Comparison of ENCODE assay signal across 22 mouse cellular contexts in the genomic region with DNA sequence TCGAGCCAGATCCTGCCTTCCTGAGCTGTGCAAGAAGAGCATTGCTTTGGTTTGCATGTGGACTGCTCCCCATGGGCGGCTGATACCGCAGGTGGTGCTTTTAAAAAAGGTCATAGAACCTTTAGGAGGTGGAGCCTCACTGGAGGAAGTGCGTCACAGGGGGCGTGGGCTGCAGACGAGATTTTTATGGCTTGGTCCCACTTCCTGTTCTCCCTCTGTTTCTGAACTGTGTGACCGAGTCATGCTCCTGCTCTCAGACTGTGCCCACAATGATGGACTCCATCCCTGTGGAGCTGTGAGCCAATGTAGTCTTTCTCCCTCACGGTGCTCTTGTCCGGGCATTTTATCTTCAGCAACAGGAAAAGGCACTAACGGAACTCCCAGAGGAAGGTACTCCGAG.
A peak's percentile ranks its signal among the peaks of the same experiment; 100 is the strongest.
DNase-seq lines count a peak whose midpoint lies in the region; ATAC-seq and TF ChIP-seq lines count a peak whose summit lies in the region.
"Had no signal": no experiment of that assay in that cellular context is flagged by ENCODE, and none has a peak within 500 bp of the region (broad histone marks: within the 10 kb centered on the region; RNA-seq: fewer than 3 reads in every experiment).

No protein-coding gene starts in this region.

- intact Hi-C loops in left cerebral cortex, adult 2 months (cut with DNase I), result no loop called here

- peak; percentile 3 for DNase-seq in CD4-positive, CD25-positive, alpha-beta regulatory T cell, adult 2 months (ENCODE audit: low read depth, low spot score)
- DNase-seq in liver, adult 2 months (ENCODE audit: extremely low read depth, low read depth, low spot score), result peak; percentile 7
- no peak for DNase-seq in liver, postnatal 0 days
- DNase-seq in left cerebral cortex, adult 2 months (ENCODE audit: extremely low spot score in 1 of 2, low spot score in 2 of 2), result no peak
- DNase-seq in urinary bladder, postnatal 36 days (ENCODE audit: low spot score in 2 of 2), result no peak
- DNase-seq: adrenal gland, adult 2 months; cerebellum, adult 11 months; heart, postnatal 10 days; kidney, adult 11 months; kidney, postnatal 36 days; lung, postnatal 10 days; right cerebral cortex, adult 18-20 months; thymus, postnatal 25 days had no signal

- H3K4me2 ChIP-seq in liver, postnatal 0 days (ENCODE audit: low read depth, low read length), result no peak overlapping the region
- H3K4me2 ChIP-seq: forebrain, embryonic 13.5 days; hindbrain, embryonic 15.5 days; stomach, embryonic 15.5 days had no signal

- no peaks in the 10 kb centered on the region for H3K36me3 ChIP-seq in liver, adult 2 months (ENCODE audit: control insufficient read depth, insufficient read depth, low read length)
- H3K36me3 ChIP-seq in liver, postnatal 0 days (replicated peaks; ENCODE audit: insufficient read depth, low read length), result no peaks in the 10 kb centered on the region
- no peaks in the 10 kb centered on the region for H3K36me3 ChIP-seq in small intestine, adult 2 months (ENCODE audit: control insufficient read depth, insufficient read depth, low read length)
- H3K36me3 ChIP-seq: hindbrain, embryonic 15.5 days; stomach, embryonic 15.5 days had no signal

- no peaks in the 10 kb centered on the region for H3K4me1 ChIP-seq in liver, adult 2 months (ENCODE audit: control insufficient read depth, insufficient read depth, low read length)
- H3K4me1 ChIP-seq in liver, postnatal 0 days (ENCODE audit: insufficient read depth), result no peaks in the 10 kb centered on the region
- H3K4me1 ChIP-seq in brown adipose tissue, adult 24 weeks (ENCODE audit: control insufficient read depth, insufficient read depth, insufficient read length, low read length), result no peaks in the 10 kb centered on the region
- peaks cover 2% of the 10 kb centered on the region; the same call in 1 of the 2 replicates for H3K4me1 ChIP-seq in small intestine, adult 2 months (ENCODE audit: control insufficient read depth, insufficient read depth, insufficient read length, low read length)

- no peaks in the 10 kb centered on the region for H3K9me3 ChIP-seq in liver, postnatal 0 days (ENCODE audit: low read length)
- H3K9me3 ChIP-seq: forebrain, embryonic 13.5 days; hindbrain, embryonic 15.5 days; stomach, embryonic 15.5 days had no signal

- no peak for TF ChIP-seq CTCF in liver, adult 2 months (IDR thresholded peaks at IDR 0.05; ENCODE audit: low read depth, low read length)
- no peak for TF ChIP-seq CTCF in liver, postnatal 0 days (IDR thresholded peaks at IDR 0.05; ENCODE audit: low read depth)
- no peak for TF ChIP-seq CTCF in small intestine, adult 2 months (IDR thresholded peaks at IDR 0.05; ENCODE audit: extremely low read depth, insufficient read length, insufficient replicate concordance, low read depth, low read length)
- no peak for TF ChIP-seq CTCF in left cerebral cortex, adult 2 months (IDR thresholded peaks at IDR 0.05)

- H3K27ac ChIP-seq in liver, adult 2 months (replicated peaks; ENCODE audit: insufficient read depth, low read depth, low read length), result no peak overlapping the region
- no peak overlapping the region for H3K27ac ChIP-seq in liver, postnatal 0 days (ENCODE audit: low read depth)
- H3K27ac ChIP-seq in brown adipose tissue, adult 24 weeks (replicated peaks; ENCODE audit: low read depth, low read length), result no peak overlapping the region
- no peak overlapping the region for H3K27ac ChIP-seq in small intestine, adult 2 months (ENCODE audit: insufficient read depth, low read depth, low read length)
- no peak overlapping the region for H3K27ac ChIP-seq in left cerebral cortex, adult 2 months
- H3K27ac ChIP-seq: forebrain, embryonic 13.5 days; hindbrain, embryonic 15.5 days; liver, embryonic 14.5 days; stomach, embryonic 15.5 days had no signal

- no peak overlapping the region for H3K9ac ChIP-seq in liver, adult 2 months (ENCODE audit: low read depth, low read length)
- no peak overlapping the region for H3K9ac ChIP-seq in liver, postnatal 0 days (replicated peaks)
- H3K9ac ChIP-seq: forebrain, embryonic 13.5 days; hindbrain, embryonic 15.5 days; liver, embryonic 14.5 days; stomach, embryonic 15.5 days had no signal

- ATAC-seq in CD4-positive, CD25-positive, alpha-beta regulatory T cell, adult 4 months, result no peak
- no peak for ATAC-seq in liver, postnatal 0 days
- ATAC-seq: forebrain, embryonic 13.5 days; midbrain, embryonic 16.5 days had no signal

- WGBS in liver, adult 2 months, result 52% methylated on average over 11 of the region's 11 CpGs
- 41% methylated on average over 11 of the region's 11 CpGs for WGBS in liver, postnatal 0 days (ENCODE audit: insufficient replicate concordance)
- 39% methylated on average over 11 of the region's 11 CpGs for WGBS in small intestine, adult 2 months

- no peak overlapping the region for H3K4me3 ChIP-seq in liver, adult 2 months (ENCODE audit: insufficient read depth, low read depth, low read length)
- H3K4me3 ChIP-seq in liver, postnatal 0 days (ENCODE audit: low read depth, low read length), result no peak overlapping the region
- peak overlapping the region; percentile 34; the same call in 1 of the 2 replicates for H3K4me3 ChIP-seq in brown adipose tissue, adult 24 weeks (ENCODE audit: insufficient read depth, low read depth, low read length)
- H3K4me3 ChIP-seq in small intestine, adult 2 months (ENCODE audit: low read depth, low read length), result peak overlapping the region; percentile 58
- no peak overlapping the region for H3K4me3 ChIP-seq in left cerebral cortex, adult 2 months
- H3K4me3 ChIP-seq: forebrain, embryonic 13.5 days; hindbrain, embryonic 15.5 days; megakaryocyte, embryonic 14.5 days; stomach, embryonic 15.5 days had no signal

- peaks cover 6% of the 10 kb centered on the region; the same call in 1 of the 2 replicates for H3K27me3 ChIP-seq in liver, adult 2 months (ENCODE audit: control insufficient read depth, insufficient read depth, low read length)
- H3K27me3 ChIP-seq in liver, postnatal 0 days (ENCODE audit: insufficient read depth, low read length), result peaks cover 23% of the 10 kb centered on the region
- H3K27me3 ChIP-seq in small intestine, adult 2 months (ENCODE audit: control insufficient read depth, insufficient read depth, low read length), result peaks cover 8% of the 10 kb centered on the region

- TF ChIP-seq POLR2A in liver, adult 2 months (IDR thresholded peaks at IDR 0.05; ENCODE audit: extremely low read depth, insufficient read depth, low read length), result no peak
- TF ChIP-seq POLR2A in small intestine, adult 2 months (IDR thresholded peaks at IDR 0.05; ENCODE audit: low read depth, low read length), result no peak

- no peak for TF ChIP-seq EP300 in liver, postnatal 0 days (IDR thresholded peaks at IDR 0.05; ENCODE audit: low read depth)

- no peaks in the 10 kb centered on the region for H3K79me2 ChIP-seq in liver, adult 2 months (ENCODE audit: control insufficient read depth, insufficient read depth, low read length)

Comparison
In these comparisons a context has a peak if more than half of its experiments do, and no peak if none do; other contexts are left out.
1. DNase-seq: peak in CD4-positive, CD25-positive, alpha-beta regulatory T cell, adult 2 months (single experiment) and liver, adult 2 months (single experiment); none in liver, postnatal 0 days (single experiment), left cerebral cortex, adult 2 months (0 of 2) and urinary bladder, postnatal 36 days (0 of 2).
2. H3K4me3 ChIP-seq: peak in brown adipose tissue, adult 24 weeks (single experiment) and small intestine, adult 2 months (single experiment); none in liver, adult 2 months (single experiment), liver, postnatal 0 days (single experiment) and left cerebral cortex, adult 2 months (single experiment).